Mouse (Mus musculus): ENCODE data around the gene Tm2d1. TPM values are rescaled to one million over a fixed set of nuclear protein-coding genes. Genes with fewer than 3 reads are reported as not detected.

Tm2d1 gene
- total and polyA plus RNA-seq, 3 experiments: 14.9 to 25.7 TPM; not detected in 1

- no peaks in the 10 kb centered on the region for H3K79me2 ChIP-seq (ENCODE audit: control insufficient read depth, insufficient read depth, low read length, poor library complexity)
Observed at GRCm38 (mm10) chr4:98338636-98339630, 44.2 kb downstream of the Tm2d1 start.

DNA sequence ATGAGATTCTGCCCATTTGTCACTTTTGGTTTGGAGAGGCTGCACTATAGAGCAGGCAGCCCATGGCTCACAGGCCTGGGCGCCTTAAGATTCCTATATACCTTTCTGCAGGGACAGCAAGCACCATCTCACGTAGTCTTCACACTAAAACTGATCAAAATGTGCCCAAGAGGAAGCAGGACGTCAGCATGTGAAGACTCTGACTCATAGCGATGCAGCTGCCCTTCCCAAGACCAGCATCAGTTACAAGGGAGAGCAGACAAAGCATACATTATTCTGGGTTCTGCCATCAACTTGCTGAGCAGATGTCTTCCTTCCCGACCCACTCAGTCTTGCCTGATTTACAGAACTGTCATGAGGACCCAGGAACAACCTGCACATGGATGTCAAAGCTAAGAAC is 45.9 kb downstream of the Tm2d1 start:
- Histone ChIP-seq H3K4me1 (ENCODE audit: control insufficient read depth in 1 of 2, insufficient read depth in 2 of 2, low read length in 2 of 2) (no peaks in the 10 kb centered on the region), H3K27ac (ENCODE audit: control insufficient read depth, low read depth, low read length) (no peak overlapping the region), H3K36me3 (ENCODE audit: control insufficient read depth in 1 of 2, insufficient read depth in 2 of 2, low read length in 2 of 2) (no peaks in the 10 kb centered on the region), H3K9me3 (replicated peaks; ENCODE audit: insufficient read depth, low read length) (no peaks in the 10 kb centered on the region), H3K9ac (ENCODE audit: control insufficient read depth, low read depth, low read length, poor library complexity, severe bottlenecking) (no peak overlapping the region), H3K27me3 (ENCODE audit: control insufficient read depth in 1 of 2, insufficient read depth in 2 of 2, low read length in 2 of 2) (peaks cover 0 to 2% of the 10 kb centered on the region in 2 experiments; a peak in 2 of 4 replicates), H3K79me2 (ENCODE audit: control insufficient read depth, insufficient read depth, low read length, poor library complexity) (no peaks in the 10 kb centered on the region), H3K4me3 (ENCODE audit: control insufficient read depth in 1 of 2, insufficient read depth in 1 of 2, low read depth in 2 of 2, low read length in 2 of 2) (no peak overlapping the region)
- TF ChIP-seq ZKSCAN1 (IDR thresholded peaks at IDR 0.05; ENCODE audit: low read depth, low read length) (no peak), SMC3 (IDR thresholded peaks at IDR 0.05; ENCODE audit: low read depth, low read length) (no peak), MAX (IDR thresholded peaks at IDR 0.05; ENCODE audit: low read length) (no peak), KAT2A (conservative IDR thresholded peaks at IDR 0.05; ENCODE audit: low read depth, low read length) (no peak)
- no peak for DNase-seq (ENCODE audit: low read depth, low spot score)

More at GRCm38 (mm10) chr4:98338636-98339630, 44.2 kb downstream of the Tm2d1 start:
- Histone ChIP-seq H3K9me3 (replicated peaks; ENCODE audit: insufficient read depth, low read length) (no peaks in the 10 kb centered on the region), H3K27ac (ENCODE audit: control insufficient read depth, low read depth, low read length) (no peak overlapping the region), H3K9ac (ENCODE audit: control insufficient read depth, low read depth, low read length, poor library complexity, severe bottlenecking) (no peak overlapping the region), H3K4me1 (ENCODE audit: control insufficient read depth in 1 of 2, insufficient read depth in 2 of 2, low read length in 2 of 2) (no peaks in the 10 kb centered on the region), H3K36me3 (ENCODE audit: control insufficient read depth in 1 of 2, insufficient read depth in 2 of 2, low read length in 2 of 2) (no peaks in the 10 kb centered on the region), H3K4me3 (ENCODE audit: control insufficient read depth in 1 of 2, insufficient read depth in 1 of 2, low read depth in 2 of 2, low read length in 2 of 2) (no peak overlapping the region), H3K27me3 (ENCODE audit: control insufficient read depth in 1 of 2, insufficient read depth in 2 of 2, low read length in 2 of 2) (peaks cover 0 to 2% of the 10 kb centered on the region in 2 experiments; a peak in 1 of 4 replicates)
- no peak for DNase-seq (ENCODE audit: low read depth, low spot score)
- TF ChIP-seq HCFC1 (IDR thresholded peaks at IDR 0.05; ENCODE audit: low read depth, low read length) (no peak), ZMIZ1 (IDR thresholded peaks at IDR 0.05; ENCODE audit: low read depth, low read length) (no peak), MAZ (IDR thresholded peaks at IDR 0.05; ENCODE audit: low read depth, low read length) (no peak)

DNA sequence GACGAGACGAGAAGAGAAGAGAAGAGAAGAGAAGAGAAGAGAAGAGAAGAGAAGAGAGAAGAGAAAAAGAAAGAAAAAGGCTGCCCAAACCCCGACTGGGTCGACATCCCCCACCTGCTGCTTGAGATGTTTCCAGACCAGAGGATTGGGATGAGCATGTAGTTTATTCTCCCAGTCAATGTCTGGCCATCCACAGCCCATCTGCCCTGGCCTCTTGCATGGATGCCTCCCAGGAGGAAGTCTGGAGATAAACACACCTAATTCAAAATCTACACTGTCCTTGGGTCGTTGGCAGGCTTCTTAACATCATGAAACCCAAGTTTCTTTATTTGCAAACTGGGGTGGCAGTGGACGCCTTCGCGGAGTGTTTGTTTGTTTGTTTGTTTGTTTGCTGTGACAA is 47.4 kb downstream of the Tm2d1 start:
- Histone ChIP-seq H3K4me1 (ENCODE audit: control insufficient read depth in 1 of 2, insufficient read depth in 2 of 2, low read length in 2 of 2) (no peaks in the 10 kb centered on the region), H3K9ac (ENCODE audit: control insufficient read depth, low read depth, low read length, poor library complexity, severe bottlenecking) (no peak overlapping the region), H3K4me3 (ENCODE audit: control insufficient read depth in 1 of 2, insufficient read depth in 1 of 2, low read depth in 2 of 2, low read length in 2 of 2) (no peak overlapping the region), H3K36me3 (ENCODE audit: control insufficient read depth in 1 of 2, insufficient read depth in 2 of 2, low read length in 2 of 2) (no peaks in the 10 kb centered on the region), H3K27ac (ENCODE audit: control insufficient read depth, low read depth, low read length) (no peak overlapping the region), H3K27me3 (ENCODE audit: control insufficient read depth in 1 of 2, insufficient read depth in 2 of 2, low read length in 2 of 2) (peaks cover 0 to 2% of the 10 kb centered on the region in 2 experiments; a peak in 2 of 4 replicates), H3K79me2 (ENCODE audit: control insufficient read depth, insufficient read depth, low read length, poor library complexity) (no peaks in the 10 kb centered on the region), H3K9me3 (replicated peaks; ENCODE audit: insufficient read depth, low read length) (no peaks in the 10 kb centered on the region)
- no peak for DNase-seq (ENCODE audit: low read depth, low spot score)
- TF ChIP-seq MYB (IDR thresholded peaks at IDR 0.05; ENCODE audit: low read depth, low read length) (no peak), POLR2AphosphoS5 (IDR thresholded peaks at IDR 0.05; ENCODE audit: borderline replicate concordance, low read depth, low read length) (no peak), NRF1 (IDR thresholded peaks at IDR 0.05; ENCODE audit: insufficient read depth, low read depth, low read length, poor library complexity, severe bottlenecking) (no peak), POLR2A (IDR thresholded peaks at IDR 0.05; ENCODE audit: control insufficient read depth in 1 of 2, insufficient read depth in 1 of 2, low read depth in 1 of 2, low read length in 2 of 2, poor library complexity in 1 of 2) (no peak), MAX (IDR thresholded peaks at IDR 0.05; ENCODE audit: low read length) (no peak), TAL1 (IDR thresholded peaks at IDR 0.05; ENCODE audit: low read length) (no peak), GABPA (IDR thresholded peaks at IDR 0.05; ENCODE audit: low read depth, low read length) (no peak), MXI1 (IDR thresholded peaks at IDR 0.05; ENCODE audit: low read depth, low read length) (no peak), RAD21 (IDR thresholded peaks at IDR 0.05; ENCODE audit: low read depth, low read length) (no peak), ZMIZ1 (IDR thresholded peaks at IDR 0.05; ENCODE audit: low read depth, low read length) (no peak), SMC3 (IDR thresholded peaks at IDR 0.05; ENCODE audit: low read depth, low read length) (no peak), NELFE (IDR thresholded peaks at IDR 0.05; ENCODE audit: low read depth, low read length) (no peak), TCF12 (IDR thresholded peaks at IDR 0.05; ENCODE audit: low read depth, low read length) (no peak), GATA1 (IDR thresholded peaks at IDR 0.05; ENCODE audit: low read depth, low read length) (no peak), E2F4 (IDR thresholded peaks at IDR 0.05; ENCODE audit: borderline replicate concordance, low read depth, low read length) (no peak), MEF2A (IDR thresholded peaks at IDR 0.05; ENCODE audit: extremely low read depth, insufficient replicate concordance, low read depth, low read length, poor library complexity, severe bottlenecking) (no peak)
